Mouse (Mus musculus): ENCODE results near the gene Shox2.

Shox2 gene

GRCm38 (mm10) chr3:66981706-66982105 lies at the start of gene Shox2:
TSS of gene Shox2 (minus strand) at chr3:66981771.
- no peak for DNase-seq

GRCm38 (mm10) chr3:66996820-66997219 lies 15.2 kb upstream of the Shox2 start:
- no peak for DNase-seq

- DNase-seq = no peak
Observed at GRCm38 (mm10) chr3:66986287-66986560, 4.7 kb upstream of the Shox2 start.

GRCm38 (mm10) chr3:66985539-66986286 lies 4.1 kb upstream of the Shox2 start:
- peak; percentile 84 for DNase-seq

- no peak for DNase-seq
Observed at GRCm38 (mm10) chr3:66983481-66983880, 1.9 kb upstream of the Shox2 start.

- no peak for DNase-seq
Observed at GRCm38 (mm10) chr3:66982181-66982911, 775 bp upstream of the Shox2 start.

- peak; percentile 31 for DNase-seq
Observed at GRCm38 (mm10) chr3:66981101-66981661, 390 bp downstream of the Shox2 start, which contains the start of gene Rsrc1. TSS of gene Rsrc1 (plus strand) at chr3:66981390.

GRCm38 (mm10) chr3:66980111-66980975 lies 1.2 kb downstream of the Shox2 start:
- no peak for DNase-seq

- DNase-seq = no peak
Observed at GRCm38 (mm10) chr3:66979491-66979890, 2.1 kb downstream of the Shox2 start.

GRCm38 (mm10) chr3:66978457-66979381 lies 2.9 kb downstream of the Shox2 start:
- no peak for DNase-seq

- no peak for DNase-seq
Observed at GRCm38 (mm10) chr3:66977811-66978456, 3.6 kb downstream of the Shox2 start.

- no peak for DNase-seq
Observed at GRCm38 (mm10) chr3:66976889-66977615, 4.5 kb downstream of the Shox2 start.

- no peak for DNase-seq
Observed at GRCm38 (mm10) chr3:66974501-66974900, 7.1 kb downstream of the Shox2 start.

GRCm38 (mm10) chr3:66973391-66973943 lies 8.1 kb downstream of the Shox2 start:
- peak; percentile 48 for DNase-seq

GRCm38 (mm10) chr3:66972191-66972950 lies 9.2 kb downstream of the Shox2 start:
- DNase-seq = no peak

- DNase-seq = no peak
Observed at GRCm38 (mm10) chr3:66970661-66971331, 10.8 kb downstream of the Shox2 start.

GRCm38 (mm10) chr3:66970261-66970660 lies 11.3 kb downstream of the Shox2 start:
- DNase-seq = no peak

GRCm38 (mm10) chr3:66967508-66967907 lies 14.1 kb downstream of the Shox2 start:
- no peak for DNase-seq

- DNase-seq = no peak
Observed at GRCm38 (mm10) chr3:66964884-66965283, 16.7 kb downstream of the Shox2 start.

All from lung, postnatal 10 days (tissue).